Comparison of ENCODE assay signal across 8 mouse cellular contexts in genomic region chr1:191906571-191907430, GRCm38 (mm10). TPM values are rescaled to one million over a fixed set of nuclear protein-coding genes. Genes with fewer than 3 reads are reported as not detected.
DNase-seq lines count a peak whose midpoint lies in the region; ATAC-seq lines count a peak whose summit lies in the region.

TSS of gene Slc30a1 (plus strand) at chr1:191906767.

- H3K27me3 ChIP-seq in forebrain, embryonic 10.5 days (ENCODE audit: poor library complexity, severe bottlenecking) = peaks cover 14% of the 10 kb centered on the region
- H3K27me3 ChIP-seq in heart, embryonic 16.5 days (ENCODE audit: control insufficient read depth, insufficient read depth, low read length) = no peaks in the 10 kb centered on the region
- peaks cover 13% of the 10 kb centered on the region; the same call in 1 of the 2 replicates for H3K27me3 ChIP-seq in liver, embryonic 15.5 days
- no peaks in the 10 kb centered on the region for H3K27me3 ChIP-seq in neural tube, embryonic 12.5 days (replicated peaks)

- peak within 1 kb of the TSS; percentile 97 for H3K4me2 ChIP-seq in heart, embryonic 16.5 days (ENCODE audit: low read depth, low read length)
- peak within 1 kb of the TSS; percentile 98 for H3K4me2 ChIP-seq in liver, embryonic 15.5 days
- peak within 1 kb of the TSS; percentile 95 for H3K4me2 ChIP-seq in neural tube, embryonic 12.5 days (replicated peaks)

- DNase-seq in c-Kit-negative CD71-positive TER-119-positive erythroid progenitor cells, embryonic 14.5 days (ENCODE audit: low read depth, low spot score) = peak; percentile 96
- peak; percentile 97 for DNase-seq in forebrain, embryonic 10.5 days (ENCODE audit: extremely low spot score, low spot score)
- DNase-seq in kidney, postnatal 36 days = peak; percentile 99 to 100
- DNase-seq in telencephalon, adult 2 months (ENCODE audit: low read depth, low spot score) = peak; percentile 91

- H3K36me3 ChIP-seq in forebrain, embryonic 10.5 days (replicated peaks) = peaks cover 33% of the 10 kb centered on the region
- peaks cover 8% of the 10 kb centered on the region for H3K36me3 ChIP-seq in heart, embryonic 16.5 days (ENCODE audit: control insufficient read depth, insufficient read depth)
- peaks cover 32% of the 10 kb centered on the region for H3K36me3 ChIP-seq in liver, embryonic 15.5 days (replicated peaks)
- H3K36me3 ChIP-seq in neural tube, embryonic 12.5 days = peaks cover 12% of the 10 kb centered on the region

- H3K4me3 ChIP-seq in forebrain, embryonic 10.5 days = peak within 1 kb of the TSS; percentile 91
- peak within 1 kb of the TSS; percentile 96 for H3K4me3 ChIP-seq in heart, embryonic 16.5 days (ENCODE audit: low read length)
- peak within 1 kb of the TSS; percentile 88 for H3K4me3 ChIP-seq in liver, embryonic 15.5 days (replicated peaks)
- peak within 1 kb of the TSS; percentile 93 for H3K4me3 ChIP-seq in neural tube, embryonic 12.5 days

- peak within 1 kb of the TSS; percentile 89 for H3K9ac ChIP-seq in heart, embryonic 16.5 days (ENCODE audit: low read length)
- peak within 1 kb of the TSS; percentile 95 for H3K9ac ChIP-seq in liver, embryonic 15.5 days
- peak within 1 kb of the TSS; percentile 83 for H3K9ac ChIP-seq in neural tube, embryonic 12.5 days

- under 1% methylated on average over 103 of the region's 104 CpGs for WGBS in forebrain, embryonic 10.5 days
- under 1% methylated on average over 103 of the region's 104 CpGs for WGBS in heart, embryonic 16.5 days
- under 1% methylated on average over 102 of the region's 104 CpGs for WGBS in liver, embryonic 15.5 days (ENCODE audit: insufficient replicate concordance)
- under 1% methylated on average over 102 of the region's 104 CpGs for WGBS in neural tube, embryonic 12.5 days

- H3K4me1 ChIP-seq in forebrain, embryonic 10.5 days = peaks cover 59% of the 10 kb centered on the region
- peaks cover 36% of the 10 kb centered on the region for H3K4me1 ChIP-seq in heart, embryonic 16.5 days (ENCODE audit: control insufficient read depth, insufficient read depth, low read length)
- H3K4me1 ChIP-seq in liver, embryonic 15.5 days (replicated peaks) = peaks cover 50% of the 10 kb centered on the region
- H3K4me1 ChIP-seq in neural tube, embryonic 12.5 days = peaks cover 30% of the 10 kb centered on the region

- peak within 1 kb of the TSS; percentile 93 for H3K27ac ChIP-seq in forebrain, embryonic 10.5 days
- H3K27ac ChIP-seq in heart, embryonic 16.5 days (ENCODE audit: low read length) = peak within 1 kb of the TSS; percentile 92
- peak within 1 kb of the TSS; percentile 93 for H3K27ac ChIP-seq in liver, embryonic 15.5 days (replicated peaks)
- H3K27ac ChIP-seq in neural tube, embryonic 12.5 days = peak within 1 kb of the TSS; percentile 77

- no peaks in the 10 kb centered on the region for H3K9me3 ChIP-seq in forebrain, embryonic 10.5 days
- H3K9me3 ChIP-seq in heart, embryonic 16.5 days (replicated peaks; ENCODE audit: control insufficient read depth, low read length) = no peaks in the 10 kb centered on the region
- no peaks in the 10 kb centered on the region for H3K9me3 ChIP-seq in liver, embryonic 15.5 days (replicated peaks)
- no peaks in the 10 kb centered on the region for H3K9me3 ChIP-seq in neural tube, embryonic 12.5 days

- ATAC-seq in CD4-positive, CD25-positive, alpha-beta regulatory T cell, adult 4 months = peak; percentile 92
- ATAC-seq in heart, embryonic 16.5 days (replicated peaks; ENCODE audit: extremely low read depth, insufficient read depth, low FRiP score) = peak; percentile 96
- peak; percentile 94 for ATAC-seq in liver, embryonic 15.5 days (ENCODE audit: insufficient read depth)
- peak; percentile 98 for ATAC-seq in neural tube, embryonic 12.5 days (ENCODE audit: low FRiP score, low read depth)

RNA-seq across cellular contexts. Expression of gene Slc30a1, which starts in this region (rescaled TPM):
- polyA plus RNA-seq in CD4-positive, CD25-positive, alpha-beta regulatory T cell, adult 4 months (2017; shearing (Covaris generic)) = 1 to 10 TPM; 1.4 to 1.8 TPM
- polyA plus RNA-seq in forebrain, embryonic 10.5 days (2016; fragmentation: Nextera tagmentation; extraction: Ambion mirVana) = 1.2 and 1.5 TPM in 2 replicates
- 1.1 and 1.7 TPM in 2 replicates for polyA plus RNA-seq in heart, embryonic 16.5 days (2015; fragmentation: Nextera tagmentation; extraction: Ambion mirVana)
- 3.6 and 4.2 TPM in 2 replicates for polyA plus RNA-seq in liver, embryonic 15.5 days (2015; fragmentation: Nextera tagmentation; extraction: Ambion mirVana)
- polyA plus RNA-seq in neural tube, embryonic 12.5 days (2016; fragmentation: Nextera tagmentation; extraction: Ambion mirVana) = 4.4 and 4.7 TPM in 2 replicates

Comparison
In these comparisons a context has a peak if more than half of its experiments do, and no peak if none do; other contexts are left out.
1. Peak in every context shown above with its lines: DNase-seq, ATAC-seq, H3K4me3 ChIP-seq and H3K27ac ChIP-seq.